Mouse (Mus musculus): ENCODE results near the gene Tbc1d16.
A peak's percentile ranks its signal among the peaks of the same experiment; 100 is the strongest.
"Not testable (repeated sequence)": the region's sequence is repeated elsewhere in the genome, so short reads cannot be mapped to it uniquely, and the experiment has no call there.

Gene Tbc1d16

DNA sequence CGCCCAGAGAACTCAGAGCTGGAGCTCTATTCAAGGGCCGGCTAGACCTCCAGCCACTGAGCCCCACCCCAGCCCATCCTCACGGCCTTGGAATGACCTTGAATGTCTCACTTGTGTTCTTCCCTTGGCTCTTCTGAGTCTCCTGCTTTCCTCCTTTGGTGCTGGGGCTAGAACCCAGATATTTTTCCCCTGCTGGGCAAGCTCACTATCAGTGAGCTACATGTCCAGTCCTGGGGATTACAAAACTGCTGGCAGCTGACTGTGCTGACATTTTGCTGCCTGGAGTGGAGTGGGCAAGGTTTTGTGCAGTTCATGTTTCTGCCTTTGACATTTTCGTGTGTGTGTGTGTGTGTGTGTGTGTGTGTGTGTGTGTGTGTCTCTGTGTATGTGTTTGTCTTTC lies 111.3 kb downstream of the Tbc1d16 start:
- peak; percentile 71 for DNase-seq (ENCODE audit: low read depth, low spot score)

DNA sequence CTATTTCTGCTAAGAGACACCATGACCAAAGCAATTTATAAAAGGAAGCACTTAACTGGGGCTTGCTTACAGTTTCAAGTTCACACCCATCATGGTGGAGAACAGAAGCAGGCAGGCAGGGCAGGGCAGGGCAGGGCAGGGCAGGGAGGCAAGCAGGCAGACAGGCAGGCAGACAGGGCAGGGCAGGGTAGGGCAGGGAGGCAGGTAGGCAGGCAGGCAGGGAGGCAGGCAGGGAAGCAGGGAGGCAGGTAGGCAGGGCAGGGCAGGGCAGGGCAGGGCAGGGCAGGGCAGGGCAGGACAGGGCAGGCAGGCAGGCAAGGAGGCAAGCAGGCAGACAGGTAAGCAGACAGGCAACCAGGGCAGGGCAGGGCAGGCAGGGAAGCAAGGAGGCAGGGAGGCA lies 115.6 kb downstream of the Tbc1d16 start:
- DNase-seq (ENCODE audit: low read depth, low spot score), result no peak

DNA sequence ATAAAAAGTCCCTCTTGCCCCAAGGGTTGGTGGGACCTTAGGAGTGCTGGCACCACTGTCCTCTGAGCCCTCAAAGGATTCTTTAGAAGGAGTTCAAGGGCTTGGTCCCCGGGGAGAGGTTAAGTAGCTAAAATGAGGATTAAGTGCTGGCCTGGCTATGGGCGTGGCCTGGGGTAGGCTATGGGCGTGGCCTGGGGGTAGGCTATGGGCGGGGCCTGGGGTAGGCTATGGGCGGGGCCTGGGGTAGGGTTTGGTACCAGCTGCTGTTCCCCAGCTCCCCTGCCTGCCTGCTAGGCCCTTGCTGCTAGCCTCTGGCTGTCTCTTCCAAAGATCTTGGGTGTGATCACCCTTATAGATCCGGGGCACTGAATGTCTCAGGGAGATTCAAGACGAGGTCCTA lies 117.0 kb downstream of the Tbc1d16 start:
- DNase-seq (ENCODE audit: low read depth, low spot score), result no peak

DNA sequence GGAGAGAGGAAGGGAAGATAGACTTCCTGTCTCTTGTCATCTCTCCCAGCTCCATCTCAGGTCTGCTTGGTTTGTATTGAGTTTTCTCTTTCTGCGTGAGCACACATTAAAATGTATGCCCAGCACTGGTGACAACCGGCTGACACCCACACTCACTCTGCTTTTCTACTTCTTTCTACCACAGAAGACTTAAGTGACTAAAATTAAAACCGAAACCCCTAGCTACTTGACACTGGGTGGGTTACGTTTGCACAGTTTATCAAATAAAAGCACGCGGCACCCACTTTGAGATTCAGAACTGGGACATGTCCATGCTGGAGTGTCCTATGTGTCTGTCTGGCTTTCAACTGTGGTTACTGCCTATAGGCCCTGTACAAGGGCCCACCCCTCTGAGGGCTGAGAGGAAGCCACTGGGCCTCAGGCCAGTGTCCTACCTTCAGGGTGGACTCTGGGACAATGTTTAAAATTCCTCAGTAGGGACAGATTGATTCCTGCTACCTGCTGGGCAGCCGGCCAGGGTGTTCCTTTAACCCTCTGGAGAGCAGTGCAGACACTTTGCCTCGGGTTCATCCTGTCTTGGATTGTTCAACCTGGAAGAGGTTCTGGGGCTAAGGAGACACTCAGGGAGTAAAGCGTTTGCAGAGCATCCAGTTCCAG lies 118.8 kb downstream of the Tbc1d16 start:
- DNase-seq (ENCODE audit: low read depth, low spot score), result no peak

DNA sequence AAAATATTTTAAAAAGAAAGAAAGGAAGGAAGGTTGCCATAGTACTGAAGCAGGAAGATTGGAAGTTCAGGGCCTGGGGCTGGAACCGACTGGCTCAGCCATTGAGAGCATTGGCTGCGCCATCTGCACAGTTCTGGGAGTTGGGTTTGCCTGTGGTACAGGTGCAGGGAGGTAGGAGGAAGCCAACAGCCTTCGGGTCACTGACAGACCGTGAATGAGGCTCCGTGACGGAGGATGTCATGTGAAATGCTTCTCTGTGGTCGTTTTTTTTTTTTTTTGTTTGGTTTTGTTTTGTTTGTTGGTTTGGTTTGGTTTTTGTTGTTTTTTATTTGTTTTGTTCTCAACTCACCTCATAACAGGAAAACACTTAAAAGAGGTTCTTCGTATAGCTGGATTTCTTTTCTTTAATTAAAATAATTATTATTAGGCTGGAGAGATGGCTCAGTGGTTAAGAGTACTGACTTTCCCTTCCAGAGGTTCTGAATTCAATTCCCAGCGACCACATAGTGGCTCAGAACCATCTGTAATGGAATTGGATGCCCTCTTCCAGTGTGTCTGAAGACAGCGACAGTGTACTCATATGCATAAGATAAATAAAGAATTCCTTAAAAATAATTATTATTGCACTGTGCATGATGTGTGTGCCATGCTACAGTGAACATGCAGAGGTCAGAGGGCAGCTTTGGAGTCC lies 119.6 kb downstream of the Tbc1d16 start:
- DNase-seq (ENCODE audit: low read depth, low spot score), result no peak

DNA sequence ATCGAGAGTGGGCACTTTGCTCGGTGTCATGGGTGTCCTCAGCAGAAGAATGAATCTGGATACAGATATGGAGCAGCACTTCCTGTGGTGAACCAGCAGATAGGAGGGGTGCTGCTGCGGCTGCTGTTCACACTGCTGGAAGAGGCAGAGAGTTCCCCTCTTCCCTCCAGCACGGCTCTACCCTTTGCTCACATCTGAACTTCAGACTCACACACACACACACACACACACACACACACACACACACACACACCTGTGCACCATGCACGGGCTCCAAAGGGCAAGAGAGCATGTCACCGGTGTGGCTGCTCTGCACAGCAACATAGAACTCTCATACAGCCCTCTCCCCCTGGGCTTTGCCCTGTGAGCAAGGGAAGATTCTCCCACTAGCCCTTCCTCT lies 122.0 kb downstream of the Tbc1d16 start:
- DNase-seq (ENCODE audit: low read depth, low spot score), result no peak

DNA sequence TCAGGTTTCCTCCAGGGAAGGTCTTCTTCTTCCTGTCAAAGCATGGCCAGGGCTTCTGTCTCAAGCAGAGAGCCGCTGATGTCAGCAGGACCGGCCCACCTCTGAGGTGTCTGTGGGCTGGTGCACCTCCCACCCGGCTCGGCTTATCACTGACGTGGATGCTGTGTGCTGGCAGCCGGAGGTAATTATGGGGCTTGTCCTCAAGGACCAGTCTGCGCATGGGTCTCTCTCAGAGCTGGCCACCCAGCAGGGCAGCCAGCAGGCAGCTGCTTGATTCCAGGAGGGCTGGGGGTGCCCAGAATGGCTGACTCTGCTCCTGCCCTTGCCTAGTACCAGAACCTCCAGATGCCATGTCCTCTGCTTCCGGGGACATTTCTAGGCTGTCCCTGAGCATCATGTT lies 122.6 kb downstream of the Tbc1d16 start:
- no peak for DNase-seq (ENCODE audit: low read depth, low spot score)

DNA sequence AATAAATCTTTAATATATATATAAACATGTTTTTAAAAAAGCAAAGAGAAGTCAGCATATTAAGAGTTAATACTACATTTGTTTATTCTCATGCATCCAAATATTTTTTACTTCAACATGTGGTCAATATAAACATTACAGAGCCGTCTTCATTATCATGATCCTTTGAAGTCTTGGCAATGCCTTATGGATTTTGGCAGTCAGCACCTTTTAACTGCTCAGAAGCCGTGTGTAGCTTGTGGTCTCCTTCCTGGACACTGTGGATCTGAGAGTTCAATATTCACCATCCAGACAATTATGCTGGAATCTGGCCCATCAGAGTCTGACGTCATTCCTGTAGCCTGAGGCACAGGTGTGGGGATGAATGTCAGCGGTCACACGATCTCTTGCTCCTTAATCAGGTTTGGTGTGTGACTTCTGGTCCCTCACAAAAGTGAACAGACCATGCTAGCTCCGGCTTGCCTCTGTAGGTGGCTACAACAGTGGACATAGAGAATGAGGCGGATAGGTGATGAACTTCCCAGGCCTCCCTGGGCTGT lies 123.2 kb downstream of the Tbc1d16 start:
- no peak for DNase-seq (ENCODE audit: low read depth, low spot score)

DNA sequence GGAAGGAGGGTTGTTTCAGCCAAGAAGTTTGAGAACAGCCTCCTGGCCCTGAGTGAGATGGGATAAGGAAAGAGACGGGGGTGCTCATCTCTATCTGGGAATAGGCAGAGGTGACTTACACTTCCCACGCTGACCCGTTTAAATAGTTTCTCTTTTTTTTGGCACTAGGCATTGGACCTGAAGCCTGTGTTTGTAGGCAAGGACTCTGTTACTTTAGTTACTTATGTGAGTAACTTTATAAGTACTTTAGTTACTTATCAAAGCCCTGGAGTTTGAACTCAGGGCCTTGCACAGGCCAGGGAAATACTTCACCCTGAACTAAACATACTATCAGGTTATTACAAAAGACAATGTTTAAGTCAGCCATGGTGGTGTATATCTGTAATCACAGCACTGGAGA lies 124.3 kb downstream of the Tbc1d16 start:
- no peak for DNase-seq (ENCODE audit: low read depth, low spot score)

DNA sequence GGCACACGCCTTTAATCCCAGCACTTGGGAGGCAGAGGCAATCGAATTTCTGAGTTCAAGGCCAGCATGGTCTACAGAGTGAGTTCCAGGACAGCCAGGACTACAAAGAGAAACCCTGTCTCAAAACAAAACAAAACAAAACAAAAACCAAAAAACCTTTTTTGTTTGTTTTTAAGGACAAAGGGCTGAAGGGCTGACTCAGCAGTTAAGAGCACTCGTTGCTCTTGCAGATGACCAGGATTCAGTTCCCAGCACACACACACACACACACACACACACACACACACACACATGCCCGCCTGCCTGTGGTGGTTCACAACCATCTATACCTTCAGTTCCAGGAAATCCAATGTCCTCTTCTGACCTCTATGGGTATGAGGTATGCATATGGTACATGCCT lies 127.9 kb downstream of the Tbc1d16 start:
- DNase-seq (ENCODE audit: low read depth, low spot score), result not testable (repeated sequence)

DNA sequence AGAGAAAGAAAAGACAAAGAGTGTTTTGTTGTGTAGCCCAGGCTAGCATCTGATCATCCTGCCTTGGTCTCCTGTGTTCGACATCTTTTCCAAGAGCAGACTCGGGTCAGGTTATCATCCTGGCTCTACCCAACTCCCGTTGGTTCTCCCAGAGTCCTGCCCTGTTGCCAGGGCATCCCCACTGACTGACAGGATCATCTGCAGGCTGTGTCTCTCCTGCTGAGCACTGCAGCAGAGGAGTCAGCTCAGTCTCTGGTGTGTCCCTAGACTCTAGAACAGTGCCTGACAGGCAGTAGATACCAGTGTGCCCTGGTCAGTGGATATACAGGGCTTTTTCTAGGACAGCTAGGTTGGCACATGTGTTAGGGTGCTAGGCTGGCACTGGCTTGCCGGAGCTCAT lies 130.1 kb downstream of the Tbc1d16 start:
- DNase-seq (ENCODE audit: low read depth, low spot score), result no peak

DNA sequence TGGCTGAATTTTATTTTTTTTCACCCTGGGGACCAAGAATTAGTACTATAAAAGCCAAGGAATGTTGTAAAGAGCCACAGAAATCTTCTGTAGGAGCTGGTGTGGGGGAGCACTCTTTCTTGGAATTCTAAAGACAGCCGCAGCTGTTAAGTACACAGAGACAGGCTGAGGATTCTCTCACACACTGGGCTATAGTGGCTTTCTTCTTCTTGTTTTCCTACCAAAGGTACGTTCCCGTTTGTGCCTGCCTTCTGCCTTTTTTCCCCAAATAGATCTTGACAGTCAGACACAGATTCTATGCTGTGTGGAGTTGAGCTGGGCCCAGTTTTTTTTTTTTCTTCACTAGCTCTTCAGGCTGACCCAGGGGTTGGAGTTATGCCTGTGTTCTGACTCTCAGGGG lies 132.9 kb downstream of the Tbc1d16 start:
- no peak for DNase-seq (ENCODE audit: low read depth, low spot score)

DNA sequence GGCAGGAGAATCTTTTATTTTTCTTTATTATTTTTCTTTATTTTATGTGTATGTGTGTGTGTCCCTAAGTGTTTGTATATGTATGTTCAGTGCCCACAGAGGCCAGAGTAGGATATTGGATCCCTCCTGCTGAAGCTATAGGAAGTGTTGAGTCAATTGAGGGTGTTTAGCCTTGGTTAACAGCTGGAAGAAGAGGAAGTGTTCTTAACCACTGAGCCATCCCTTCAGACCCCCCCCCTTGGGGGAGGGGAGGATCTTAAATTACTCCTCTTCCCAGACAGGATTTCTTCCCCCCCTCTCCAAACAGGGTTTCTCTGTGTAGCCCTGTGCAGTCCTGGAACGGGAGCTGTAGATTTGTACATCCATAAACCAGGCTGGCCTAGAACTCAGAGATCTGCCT lies 135.0 kb downstream of the Tbc1d16 start:
- no peak for DNase-seq (ENCODE audit: low read depth, low spot score)

Measured in skeletal muscle tissue, adult 2 months (tissue).